9 mouse cellular contexts compared by ENCODE assay signal in genomic region chr17:65916135-65916668, GRCm38 (mm10). TPM values are rescaled to one million over a fixed set of nuclear protein-coding genes. Genes with fewer than 3 reads are reported as not detected.
A peak's percentile ranks its signal among the peaks of the same experiment; 100 is the strongest.
DNase-seq lines count a peak whose midpoint lies in the region; ATAC-seq lines count a peak whose summit lies in the region.
"Had no signal": no experiment of that assay in that cellular context is flagged by ENCODE, and none has a peak within 500 bp of the region (broad histone marks: within the 10 kb centered on the region; RNA-seq: fewer than 3 reads in every experiment).

No protein-coding gene starts in this region.

- H3K36me3 ChIP-seq in hindbrain, embryonic 16.5 days (ENCODE audit: control insufficient read depth, insufficient read depth, low read length), result no peaks in the 10 kb centered on the region
- no peaks in the 10 kb centered on the region for H3K36me3 ChIP-seq in midbrain, embryonic 15.5 days (replicated peaks)
- H3K36me3 ChIP-seq in stomach, embryonic 16.5 days (ENCODE audit: control insufficient read depth, insufficient read depth, low read length), result no peaks in the 10 kb centered on the region

- peak overlapping the region; percentile 75 for H3K27ac ChIP-seq in hindbrain, embryonic 16.5 days (ENCODE audit: low read depth, low read length)
- peak overlapping the region; percentile 75 for H3K27ac ChIP-seq in midbrain, embryonic 15.5 days
- H3K27ac ChIP-seq in stomach, embryonic 16.5 days (ENCODE audit: low read length), result peak overlapping the region; percentile 93

- 11% methylated on average over 8 of the region's 8 CpGs for WGBS in hindbrain, embryonic 16.5 days
- WGBS in midbrain, embryonic 15.5 days, result 15% methylated on average over 8 of the region's 8 CpGs
- 21% methylated on average over 8 of the region's 8 CpGs for WGBS in stomach, embryonic 16.5 days

- no peak overlapping the region for H3K4me3 ChIP-seq in hindbrain, embryonic 16.5 days (ENCODE audit: low read length)
- no peak overlapping the region for H3K4me3 ChIP-seq in midbrain, embryonic 15.5 days
- no peak overlapping the region for H3K4me3 ChIP-seq in stomach, embryonic 16.5 days (replicated peaks; ENCODE audit: low read length)
- H3K4me3 ChIP-seq: megakaryocyte, embryonic 14.5 days had no signal

- no peaks in the 10 kb centered on the region for H3K9me3 ChIP-seq in hindbrain, embryonic 16.5 days (ENCODE audit: control insufficient read depth, low read length)
- H3K9me3 ChIP-seq in midbrain, embryonic 15.5 days, result no peaks in the 10 kb centered on the region
- H3K9me3 ChIP-seq in stomach, embryonic 16.5 days (replicated peaks; ENCODE audit: control insufficient read depth, low read length), result no peaks in the 10 kb centered on the region
- H3K9me3 ChIP-seq: megakaryocyte, embryonic 14.5 days had no signal

- H3K4me1 ChIP-seq in hindbrain, embryonic 16.5 days (ENCODE audit: control insufficient read depth, insufficient read depth, low read depth, low read length), result no peaks in the 10 kb centered on the region
- H3K4me1 ChIP-seq in midbrain, embryonic 15.5 days, result no peaks in the 10 kb centered on the region
- H3K4me1 ChIP-seq in stomach, embryonic 16.5 days (ENCODE audit: control insufficient read depth, insufficient read depth, low read length), result peaks cover 13% of the 10 kb centered on the region

- peak; percentile 97 for ATAC-seq in hindbrain, embryonic 16.5 days
- ATAC-seq in midbrain, embryonic 15.5 days (replicated peaks), result peak; percentile 85
- ATAC-seq in stomach, embryonic 16.5 days (ENCODE audit: insufficient read depth, low FRiP score), result peak; percentile 93

- H3K27me3 ChIP-seq in hindbrain, embryonic 16.5 days (replicated peaks; ENCODE audit: control insufficient read depth, insufficient read depth, low read length), result no peaks in the 10 kb centered on the region
- no peaks in the 10 kb centered on the region for H3K27me3 ChIP-seq in midbrain, embryonic 15.5 days (replicated peaks)
- no peaks in the 10 kb centered on the region for H3K27me3 ChIP-seq in stomach, embryonic 16.5 days (ENCODE audit: control insufficient read depth, insufficient read depth, low read length)
- H3K27me3 ChIP-seq: megakaryocyte, embryonic 14.5 days had no signal

- DNase-seq in NIH3T3 (ENCODE audit: low read depth), result peak; percentile 98
- peak; percentile 61 to 77 for DNase-seq in cerebellum, postnatal 25 days
- DNase-seq in gastrocnemius, postnatal 10 days, result peak; percentile 94
- DNase-seq in layer of hippocampus, postnatal 36 days, result peak; percentile 75 to 79
- DNase-seq in spleen, adult 18-20 months, result no peak

- no peak overlapping the region for H3K9ac ChIP-seq in hindbrain, embryonic 16.5 days (ENCODE audit: low read depth, low read length)
- H3K9ac ChIP-seq in midbrain, embryonic 15.5 days, result no peak overlapping the region
- peak overlapping the region; percentile 7; the same call in 1 of the 2 replicates for H3K9ac ChIP-seq in stomach, embryonic 16.5 days (ENCODE audit: low read length)

- no peak overlapping the region for H3K4me2 ChIP-seq in hindbrain, embryonic 16.5 days (ENCODE audit: low read length)
- 0 out of 2 replicates have a peak overlapping the region, but pooled peaks have one; percentile 4 for H3K4me2 ChIP-seq in midbrain, embryonic 15.5 days
- H3K4me2 ChIP-seq in stomach, embryonic 16.5 days (ENCODE audit: low read depth, low read length), result peak overlapping the region; percentile 34; the same call in 1 of the 2 replicates

RNA-seq across cellular contexts. Expression of gene Ralbp1, which starts 30.6 kb away (rescaled TPM):
- total RNA-seq in gastrocnemius, postnatal 10 days (2021), result 10 to 100 TPM; 22.2 to 25.2 TPM
- polyA plus RNA-seq in hindbrain, embryonic 16.5 days (2015; fragmentation: Nextera tagmentation; extraction: Ambion mirVana), result 52.1 and 58.3 TPM in 2 replicates
- total RNA-seq in layer of hippocampus, postnatal 36 days (2021), result 10 to 100 TPM; 55.1 to 59.2 TPM
- 57.6 and 67.4 TPM in 2 replicates for polyA plus RNA-seq in midbrain, embryonic 15.5 days (2015; fragmentation: Nextera tagmentation; extraction: Ambion mirVana)
- 87.0 and 103 TPM in 2 replicates for polyA plus RNA-seq in stomach, embryonic 16.5 days (2015; fragmentation: Nextera tagmentation; extraction: Ambion mirVana)

RNA-seq across cellular contexts. Expression of gene Twsg1, which starts 34.8 kb away (rescaled TPM):
- total RNA-seq in gastrocnemius, postnatal 10 days (2021), result 10 to 100 TPM; 29.0 to 32.7 TPM
- polyA plus RNA-seq in hindbrain, embryonic 16.5 days (2015; fragmentation: Nextera tagmentation; extraction: Ambion mirVana), result 48.2 and 52.5 TPM in 2 replicates
- 10 to 100 TPM; 27.8 to 28.5 TPM for total RNA-seq in layer of hippocampus, postnatal 36 days (2021)
- polyA plus RNA-seq in midbrain, embryonic 15.5 days (2015; fragmentation: Nextera tagmentation; extraction: Ambion mirVana), result 56.8 and 59.1 TPM in 2 replicates
- 125 and 128 TPM in 2 replicates for polyA plus RNA-seq in stomach, embryonic 16.5 days (2015; fragmentation: Nextera tagmentation; extraction: Ambion mirVana)

Comparison
In these comparisons a context has a peak if more than half of its experiments do, and no peak if none do; other contexts are left out.
1. DNase-seq: peak in NIH3T3 (single experiment), cerebellum, postnatal 25 days (2 of 2), gastrocnemius, postnatal 10 days (single experiment) and layer of hippocampus, postnatal 36 days (2 of 2); none in spleen, adult 18-20 months (0 of 2).
2. Peak in every context shown above with its lines, with median percentiles within 50 percentile points of each other: ATAC-seq and H3K27ac ChIP-seq.